Mouse (Mus musculus): ENCODE results near the gene Oxgr1. TPM values are rescaled to one million over a fixed set of nuclear protein-coding genes. Genes with fewer than 3 reads are reported as not detected.

Gene Oxgr1
- total and polyA plus RNA-seq, 3 experiments, result not detected

DNA sequence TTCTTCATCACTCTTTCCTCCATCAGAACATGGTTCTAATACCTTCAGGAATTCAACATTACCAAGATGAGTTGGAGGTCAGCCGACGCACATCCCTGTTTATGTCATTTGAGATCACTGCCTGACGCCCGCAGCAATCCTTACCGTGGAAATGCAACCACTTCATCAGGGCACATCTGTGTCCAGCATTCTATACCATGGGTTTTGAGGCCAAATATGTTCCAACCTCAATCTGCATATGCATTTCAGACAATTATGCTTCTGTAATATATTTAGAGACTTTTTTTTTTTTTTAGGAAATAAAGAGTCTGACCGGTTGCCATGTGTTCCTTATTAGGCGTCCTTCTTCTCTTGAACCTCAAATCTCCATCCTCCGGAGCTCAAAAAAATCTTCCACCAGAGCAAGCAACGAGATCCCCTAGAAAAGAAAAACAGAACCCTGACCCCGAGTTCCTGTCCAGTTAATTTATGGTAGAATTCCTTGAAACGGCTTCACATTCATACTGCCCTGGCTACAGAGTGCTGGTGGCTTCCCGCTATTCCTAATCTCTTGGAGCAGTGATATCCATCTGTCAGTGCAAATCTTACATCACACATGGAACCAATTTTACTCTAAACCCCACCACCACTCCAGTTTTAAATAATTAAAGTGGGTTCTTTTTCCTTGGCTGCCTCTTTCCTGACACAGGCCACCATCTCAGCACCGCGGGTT, 47.6 kb upstream of the Oxgr1 start:
- no peak for TF ChIP-seq E2F4 (IDR thresholded peaks at IDR 0.05; ENCODE audit: borderline replicate concordance, low read depth, low read length)
- no peak for TF ChIP-seq ZMIZ1 (IDR thresholded peaks at IDR 0.05; ENCODE audit: low read depth, low read length)
- TF ChIP-seq POLR2A (IDR thresholded peaks at IDR 0.05; ENCODE audit: control insufficient read depth in 1 of 2, insufficient read depth in 1 of 2, low read depth in 1 of 2, low read length in 2 of 2, poor library complexity in 1 of 2), result no peak
- no peak for TF ChIP-seq CHD2 (IDR thresholded peaks at IDR 0.05; ENCODE audit: low read length)
- TF ChIP-seq GABPA (IDR thresholded peaks at IDR 0.05; ENCODE audit: low read depth, low read length), result no peak
- TF ChIP-seq TBP (IDR thresholded peaks at IDR 0.05; ENCODE audit: low read depth, low read length), result no peak
- no peak for TF ChIP-seq HCFC1 (IDR thresholded peaks at IDR 0.05; ENCODE audit: low read depth, low read length)
- TF ChIP-seq RAD21 (IDR thresholded peaks at IDR 0.05; ENCODE audit: low read depth, low read length), result no peak
- no peak for TF ChIP-seq USF1 (IDR thresholded peaks at IDR 0.05; ENCODE audit: low read depth, low read length)
- no peak for TF ChIP-seq NRF1 (IDR thresholded peaks at IDR 0.05; ENCODE audit: insufficient read depth, low read depth, low read length, poor library complexity, severe bottlenecking)
- no peak for TF ChIP-seq MYB (IDR thresholded peaks at IDR 0.05; ENCODE audit: low read depth, low read length)
- TF ChIP-seq RCOR1 (IDR thresholded peaks at IDR 0.05; ENCODE audit: low read depth, low read length), result no peak
- no peak for TF ChIP-seq CTCF (IDR thresholded peaks at IDR 0.05 in 2 of 3, conservative IDR thresholded peaks at IDR 0.05 in 1 of 3; ENCODE audit: control insufficient read depth in 1 of 3, insufficient read depth in 1 of 3, low read depth in 2 of 3, low read length in 3 of 3, poor library complexity in 1 of 3, severe bottlenecking in 1 of 3)
- no peak for TF ChIP-seq USF2 (IDR thresholded peaks at IDR 0.05; ENCODE audit: borderline replicate concordance in 1 of 2, insufficient read depth in 1 of 2, low read depth in 1 of 2, low read length in 2 of 2)
- no peak for TF ChIP-seq UBTF (IDR thresholded peaks at IDR 0.05; ENCODE audit: borderline replicate concordance, insufficient read depth, low read depth, low read length)
- TF ChIP-seq SMC3 (IDR thresholded peaks at IDR 0.05; ENCODE audit: low read depth, low read length), result no peak
- TF ChIP-seq POLR2AphosphoS2 (IDR thresholded peaks at IDR 0.05; ENCODE audit: low read length), result no peak
- TF ChIP-seq POLR2AphosphoS5 (IDR thresholded peaks at IDR 0.05; ENCODE audit: borderline replicate concordance, low read depth, low read length), result no peak
- no peaks in the 10 kb centered on the region for H3K36me3 ChIP-seq (ENCODE audit: control insufficient read depth in 1 of 2, insufficient read depth in 2 of 2, low read length in 2 of 2)
- H3K79me2 ChIP-seq (ENCODE audit: control insufficient read depth, insufficient read depth, low read length, poor library complexity), result no peaks in the 10 kb centered on the region
- no peak overlapping the region for H3K9ac ChIP-seq (ENCODE audit: control insufficient read depth, low read depth, low read length, poor library complexity, severe bottlenecking)
- H3K4me1 ChIP-seq (ENCODE audit: control insufficient read depth in 1 of 2, insufficient read depth in 2 of 2, low read length in 2 of 2), result no peaks in the 10 kb centered on the region
- no peaks in the 10 kb centered on the region for H3K9me3 ChIP-seq (replicated peaks; ENCODE audit: insufficient read depth, low read length)
- DNase-seq (ENCODE audit: low read depth, low spot score), result no peak
- no peaks in the 10 kb centered on the region for H3K27me3 ChIP-seq (ENCODE audit: control insufficient read depth in 1 of 2, insufficient read depth in 2 of 2, low read length in 2 of 2)
- H3K27ac ChIP-seq (ENCODE audit: control insufficient read depth, low read depth, low read length), result no peak overlapping the region
- H3K4me3 ChIP-seq (ENCODE audit: control insufficient read depth in 1 of 2, insufficient read depth in 1 of 2, low read depth in 2 of 2, low read length in 2 of 2), result no peak overlapping the region

DNA sequence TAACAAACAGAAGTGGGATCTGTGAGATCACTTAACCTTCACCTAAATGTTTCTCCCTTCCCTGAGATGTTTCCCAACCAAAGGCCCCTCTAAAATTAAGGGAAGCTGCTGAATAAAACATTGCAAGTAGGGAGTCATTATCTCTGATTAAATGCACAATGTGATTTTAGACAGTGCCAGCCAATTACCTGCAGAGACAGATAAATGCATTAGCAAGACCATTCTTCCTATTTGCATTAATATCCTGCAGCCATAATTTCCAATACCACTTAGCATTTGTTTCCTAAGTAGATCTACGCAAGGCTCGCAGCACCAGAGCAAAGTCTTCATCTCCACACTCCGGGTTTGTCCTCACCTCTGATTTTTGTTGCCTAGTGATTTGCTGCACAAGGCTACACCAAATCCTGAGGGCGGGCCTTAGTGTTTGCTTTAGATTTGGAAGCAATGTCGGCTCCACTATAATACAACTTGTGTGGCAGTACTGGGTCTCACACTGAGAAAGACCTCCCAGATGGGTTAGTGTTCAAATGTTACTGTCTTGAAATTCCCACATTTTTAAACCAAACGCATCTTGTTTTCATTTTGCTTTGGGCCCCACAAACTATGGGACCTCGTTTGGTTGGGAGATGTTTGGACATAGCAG, 46.9 kb upstream of the Oxgr1 start:
- Histone ChIP-seq H3K79me2 (ENCODE audit: control insufficient read depth, insufficient read depth, low read length, poor library complexity) (no peaks in the 10 kb centered on the region), H3K27ac (ENCODE audit: control insufficient read depth, low read depth, low read length) (no peak overlapping the region), H3K9ac (ENCODE audit: control insufficient read depth, low read depth, low read length, poor library complexity, severe bottlenecking) (no peak overlapping the region), H3K27me3 (ENCODE audit: control insufficient read depth in 1 of 2, insufficient read depth in 2 of 2, low read length in 2 of 2) (no peaks in the 10 kb centered on the region), H3K4me1 (ENCODE audit: control insufficient read depth in 1 of 2, insufficient read depth in 2 of 2, low read length in 2 of 2) (no peaks in the 10 kb centered on the region), H3K36me3 (ENCODE audit: control insufficient read depth in 1 of 2, insufficient read depth in 2 of 2, low read length in 2 of 2) (no peaks in the 10 kb centered on the region), H3K9me3 (replicated peaks; ENCODE audit: insufficient read depth, low read length) (no peaks in the 10 kb centered on the region), H3K4me3 (ENCODE audit: control insufficient read depth in 1 of 2, insufficient read depth in 1 of 2, low read depth in 2 of 2, low read length in 2 of 2) (no peak overlapping the region)
- DNase-seq (ENCODE audit: low read depth, low spot score), result no peak
- no peak for TF ChIP-seq CTCF (IDR thresholded peaks at IDR 0.05 in 2 of 3, conservative IDR thresholded peaks at IDR 0.05 in 1 of 3; ENCODE audit: control insufficient read depth in 1 of 3, insufficient read depth in 1 of 3, low read depth in 2 of 3, low read length in 3 of 3, poor library complexity in 1 of 3, severe bottlenecking in 1 of 3)
- TF ChIP-seq NELFE (IDR thresholded peaks at IDR 0.05; ENCODE audit: low read depth, low read length), result no peak
- no peak for TF ChIP-seq GABPA (IDR thresholded peaks at IDR 0.05; ENCODE audit: low read depth, low read length)
- TF ChIP-seq POLR2AphosphoS2 (IDR thresholded peaks at IDR 0.05; ENCODE audit: low read length), result no peak
- no peak for TF ChIP-seq ELF1 (IDR thresholded peaks at IDR 0.05; ENCODE audit: low read depth, low read length)
- TF ChIP-seq JUND (IDR thresholded peaks at IDR 0.05; ENCODE audit: low read depth, low read length), result no peak
- no peak for TF ChIP-seq KAT2A (conservative IDR thresholded peaks at IDR 0.05; ENCODE audit: low read depth, low read length)
- TF ChIP-seq E2F4 (IDR thresholded peaks at IDR 0.05; ENCODE audit: borderline replicate concordance, low read depth, low read length), result no peak
- no peak for TF ChIP-seq POLR2A (IDR thresholded peaks at IDR 0.05; ENCODE audit: control insufficient read depth in 1 of 2, insufficient read depth in 1 of 2, low read depth in 1 of 2, low read length in 2 of 2, poor library complexity in 1 of 2)
- TF ChIP-seq ZKSCAN1 (IDR thresholded peaks at IDR 0.05; ENCODE audit: low read depth, low read length), result no peak
- TF ChIP-seq ZNF384 (IDR thresholded peaks at IDR 0.05; ENCODE audit: low read depth, low read length), result no peak
- no peak for TF ChIP-seq SMC3 (IDR thresholded peaks at IDR 0.05; ENCODE audit: low read depth, low read length)
- no peak for TF ChIP-seq MYB (IDR thresholded peaks at IDR 0.05; ENCODE audit: low read depth, low read length)
- TF ChIP-seq RCOR1 (IDR thresholded peaks at IDR 0.05; ENCODE audit: low read depth, low read length), result no peak
- no peak for TF ChIP-seq MEF2A (IDR thresholded peaks at IDR 0.05; ENCODE audit: extremely low read depth, insufficient replicate concordance, low read depth, low read length, poor library complexity, severe bottlenecking)
- TF ChIP-seq USF1 (IDR thresholded peaks at IDR 0.05; ENCODE audit: low read depth, low read length), result no peak
- no peak for TF ChIP-seq TAL1 (IDR thresholded peaks at IDR 0.05; ENCODE audit: low read length)
- no peak for TF ChIP-seq MXI1 (IDR thresholded peaks at IDR 0.05; ENCODE audit: low read depth, low read length)

Data from MEL (cell line).